ENCODE assay signal across 11 mouse cellular contexts in the genomic region with DNA sequence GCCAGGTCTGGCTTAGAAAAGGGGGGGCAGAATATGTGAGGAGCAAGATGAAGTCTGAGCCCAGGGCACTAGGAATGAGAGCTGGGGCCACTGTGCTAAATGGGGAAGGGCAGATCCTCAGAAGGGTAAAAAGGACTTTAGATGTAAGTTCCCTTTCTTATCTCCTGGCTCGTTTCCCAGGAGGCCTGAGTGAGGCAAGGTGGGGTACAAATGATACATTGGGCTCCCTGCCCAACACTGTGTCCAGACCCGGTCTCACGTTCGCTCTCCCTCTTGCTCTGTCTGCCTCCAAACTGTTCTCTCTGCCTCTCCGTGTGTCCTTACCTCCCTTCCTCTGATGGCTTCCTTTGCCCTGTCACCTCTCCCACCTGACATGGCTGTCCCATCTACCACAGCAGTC.
"Had no signal": no experiment of that assay in that cellular context is flagged by ENCODE, and none has a peak within 500 bp of the region (broad histone marks: within the 10 kb centered on the region; RNA-seq: fewer than 3 reads in every experiment).

No protein-coding gene starts in this region.

- DNase-seq: kidney, postnatal 36 days; layer of hippocampus, adult 9-11 months; layer of hippocampus, postnatal 36 days; lung, embryonic 14.5 days; right cerebral cortex, postnatal 14 days; thymus, postnatal 4 days had no signal

- ATAC-seq: liver, embryonic 12.5 days; midbrain, embryonic 16.5 days had no signal

- H3K4me2 ChIP-seq: limb, embryonic 15.5 days; liver, embryonic 12.5 days; lung, embryonic 14.5 days; midbrain, embryonic 12.5 days had no signal

- H3K27me3 ChIP-seq: limb, embryonic 15.5 days; liver, embryonic 12.5 days; midbrain, embryonic 12.5 days had no signal

- H3K27ac ChIP-seq: kidney, postnatal 0 days; limb, embryonic 15.5 days; liver, embryonic 12.5 days; midbrain, embryonic 12.5 days had no signal

- H3K4me1 ChIP-seq: limb, embryonic 15.5 days; liver, embryonic 12.5 days; midbrain, embryonic 12.5 days had no signal

- H3K9me3 ChIP-seq: limb, embryonic 15.5 days; liver, embryonic 12.5 days; midbrain, embryonic 12.5 days had no signal

- H3K36me3 ChIP-seq: limb, embryonic 15.5 days; liver, embryonic 12.5 days; midbrain, embryonic 12.5 days had no signal

- H3K4me3 ChIP-seq: limb, embryonic 15.5 days; liver, embryonic 12.5 days; midbrain, embryonic 12.5 days had no signal

- H3K9ac ChIP-seq: limb, embryonic 15.5 days; liver, embryonic 12.5 days; lung, embryonic 14.5 days; midbrain, embryonic 12.5 days had no signal
